Mouse (Mus musculus) megakaryocyte, embryonic 14.5 days (primary cell): ENCODE measurements around the gene Tgfb1i1.

Experiments used
- FLI1 ChIP-seq: IDR thresholded peaks from 2 replicates; pipeline ENCODE4 v1.6.1; 2012; ENCODE audit warnings: low read length, inconsistent platforms, mixed read lengths
- GATA1 ChIP-seq: IDR thresholded peaks from 3 replicates; pipeline ENCODE4 v1.6.1; 2012; ENCODE audit warnings: mixed read lengths, low read length, inconsistent platforms, borderline replicate concordance

- TF ChIP-seq GATA1 (no peak), FLI1 (no peak)
Observed at GRCm38 (mm10) chr7:128252609-128253008, 6.0 kb downstream of the Tgfb1i1 start.
